Mouse (Mus musculus) gastrocnemius, postnatal 4 days (tissue): Measurements from ENCODE around the gene Car10. TPM values are rescaled to one million over a fixed set of nuclear protein-coding genes. Genes with fewer than 3 reads are reported as not detected.
A peak's percentile ranks its signal among the peaks of the same experiment; 100 is the strongest.
"Not testable (repeated sequence)": the region's sequence is repeated elsewhere in the genome, so short reads cannot be mapped to it uniquely, and the experiment has no call there.

Experiments
- DNase-seq, 2 experiments: peaks; one replicate each; pipeline ENCODE4 v3.0.0; 2021 to 2022; ENCODE audit warnings: low spot score in 2 of 2, mixed read lengths in 2 of 2
- total RNA-seq, 2 experiments: library from RNA; stranded (reverse); gene quantifications; 2 replicates each; pipeline ENCODE4 v1.2.3; 2021

The Car10 gene
- total RNA-seq, 2 experiments from 2014 or later: 0.91 to 1.1 TPM

DNA sequence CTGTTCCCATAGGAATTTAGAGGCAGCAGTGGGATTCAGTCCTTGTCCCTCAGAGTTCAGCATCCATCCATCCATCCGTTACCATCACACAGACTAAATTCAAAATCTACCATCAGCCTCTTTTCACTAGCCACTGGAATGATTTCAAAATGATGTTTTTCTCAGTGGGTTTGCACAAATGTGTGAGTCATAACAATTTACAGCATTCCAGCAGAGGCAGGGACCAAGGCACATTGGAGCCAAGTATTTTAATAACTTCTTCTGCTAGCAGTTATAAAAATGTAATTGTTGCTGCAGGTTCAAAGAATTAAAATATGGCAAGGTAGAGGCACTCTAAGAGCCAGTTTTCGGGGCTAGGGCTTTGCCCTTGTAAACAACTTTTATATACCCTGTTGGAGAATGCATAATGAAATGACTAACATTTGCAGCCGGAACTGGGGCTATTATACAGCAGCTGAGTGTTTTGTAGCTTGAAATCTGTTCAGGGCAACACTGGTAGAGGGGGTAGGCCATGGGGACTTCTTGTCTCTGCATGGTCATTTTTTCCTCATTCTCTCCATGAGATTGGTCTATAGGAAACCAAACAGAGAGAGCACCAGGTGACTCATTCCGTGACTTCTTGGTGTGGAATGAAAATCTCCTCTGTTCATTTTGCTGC, 276.0 kb downstream of the Car10 start:
- no peak for DNase-seq

DNA sequence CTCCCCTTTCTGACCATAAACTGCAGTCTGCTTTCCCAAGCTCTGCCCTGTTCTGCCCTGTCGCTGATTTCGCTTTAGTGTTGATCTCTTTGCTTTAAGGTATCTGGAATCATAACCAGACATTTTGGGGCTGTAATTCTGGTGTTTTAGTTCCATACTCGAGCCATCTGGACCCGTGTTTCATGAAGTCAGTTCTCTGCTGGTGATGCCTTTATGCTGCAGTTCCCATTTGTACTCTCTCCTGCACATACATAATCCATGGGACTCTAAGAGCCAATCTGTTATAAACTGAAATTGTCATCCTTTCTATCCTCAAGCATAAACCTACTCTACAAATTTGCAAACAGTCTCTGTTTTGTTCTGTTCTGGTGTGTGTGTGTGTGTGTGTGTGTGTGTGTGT, 293.3 kb downstream of the Car10 start:
- DNase-seq: no peak

DNA sequence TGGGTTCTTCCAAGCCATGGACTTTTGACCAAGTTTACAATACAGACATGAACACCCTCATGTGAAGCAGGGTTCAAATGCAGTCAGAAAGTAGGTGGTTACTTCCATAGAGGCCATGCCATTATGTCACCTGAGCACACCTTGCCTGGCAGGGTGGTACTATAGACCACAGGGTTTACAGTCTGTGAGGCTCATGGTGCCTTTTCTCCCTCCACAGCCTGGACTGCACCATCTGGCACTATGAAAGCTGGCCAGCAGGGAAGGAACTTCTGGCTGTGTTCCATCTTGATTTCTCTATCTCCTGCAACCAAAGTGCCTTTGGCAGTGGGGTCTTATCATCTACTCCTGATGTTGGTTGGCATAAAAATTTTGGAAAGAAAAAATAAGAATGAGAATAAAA, 295.5 kb downstream of the Car10 start:
- not testable (repeated sequence) for DNase-seq

DNA sequence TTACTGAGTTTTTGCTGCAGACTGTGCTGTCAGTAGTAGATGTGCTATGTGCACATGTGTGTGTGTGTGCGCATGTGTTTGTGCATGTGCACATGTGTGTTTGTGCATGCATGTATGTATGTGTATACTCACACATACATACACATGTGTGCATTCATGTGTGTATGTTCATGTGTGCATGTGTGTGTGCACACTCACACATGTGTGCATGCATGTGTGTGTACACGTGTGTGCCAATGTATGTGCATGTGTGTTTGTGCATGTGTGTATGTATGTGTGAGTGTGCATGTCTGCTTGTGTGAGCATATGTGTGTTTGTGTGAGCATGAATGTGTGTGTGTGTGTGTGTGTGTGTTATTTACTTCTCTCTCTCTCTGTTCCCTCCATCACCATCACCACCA, 298.5 kb downstream of the Car10 start:
- DNase-seq: no peak

DNA sequence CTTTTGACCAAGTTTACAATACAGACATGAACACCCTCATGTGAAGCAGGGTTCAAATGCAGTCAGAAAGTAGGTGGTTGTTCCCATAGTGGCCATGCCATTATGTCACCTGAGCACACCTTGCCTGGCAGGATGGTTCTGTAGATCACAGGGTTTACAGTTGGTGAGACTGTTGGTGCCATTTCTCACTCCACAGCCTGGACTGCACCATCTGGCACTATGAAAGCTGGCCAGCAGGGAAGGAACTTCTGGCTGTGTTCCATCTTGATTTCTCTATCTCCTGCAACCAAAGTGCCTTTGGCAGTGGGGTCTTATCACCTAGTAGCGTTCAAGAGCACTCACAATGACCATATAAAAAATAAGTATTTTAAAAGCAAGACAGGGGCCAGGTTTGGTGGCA, 303.3 kb downstream of the Car10 start:
- not testable (repeated sequence) for DNase-seq

DNA sequence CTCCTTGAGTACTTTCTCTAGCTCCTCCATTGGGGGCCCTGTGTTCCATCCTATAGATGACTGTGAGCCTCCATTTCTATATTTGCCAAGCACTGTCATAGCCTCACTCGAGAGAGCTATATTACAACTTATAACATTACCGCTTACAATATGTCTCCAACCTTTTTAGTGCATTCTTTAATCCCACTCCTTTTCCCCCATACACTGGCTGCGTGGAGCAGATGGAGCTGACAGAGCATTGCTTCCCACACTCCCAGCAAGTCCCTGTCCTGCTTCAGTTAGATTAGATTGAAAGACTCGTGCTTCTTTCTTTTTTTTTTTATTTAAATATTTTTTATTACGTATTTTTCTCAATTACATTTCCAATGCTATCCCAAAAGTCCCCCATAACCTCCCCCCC, 310.2 kb downstream of the Car10 start:
- no peak for DNase-seq

DNA sequence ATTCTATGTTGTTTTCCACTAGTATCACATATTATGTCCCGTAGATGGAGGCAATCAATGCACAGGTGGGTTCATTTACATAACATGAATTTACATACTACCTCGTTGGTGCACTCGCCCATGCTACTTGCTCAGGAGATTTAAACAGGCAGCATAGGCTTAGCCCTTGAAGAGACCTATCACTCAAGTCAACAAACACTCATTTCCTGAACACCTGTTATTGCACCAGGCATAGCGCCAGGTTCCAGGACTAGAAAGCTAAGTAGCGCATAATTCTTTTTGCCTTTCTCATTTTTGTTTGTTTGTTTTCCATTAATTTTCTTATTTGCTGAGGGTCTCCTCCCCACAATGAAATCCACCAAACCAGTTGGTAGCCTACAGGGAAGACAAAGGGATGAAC, 333.7 kb downstream of the Car10 start:
- DNase-seq: no peak

DNA sequence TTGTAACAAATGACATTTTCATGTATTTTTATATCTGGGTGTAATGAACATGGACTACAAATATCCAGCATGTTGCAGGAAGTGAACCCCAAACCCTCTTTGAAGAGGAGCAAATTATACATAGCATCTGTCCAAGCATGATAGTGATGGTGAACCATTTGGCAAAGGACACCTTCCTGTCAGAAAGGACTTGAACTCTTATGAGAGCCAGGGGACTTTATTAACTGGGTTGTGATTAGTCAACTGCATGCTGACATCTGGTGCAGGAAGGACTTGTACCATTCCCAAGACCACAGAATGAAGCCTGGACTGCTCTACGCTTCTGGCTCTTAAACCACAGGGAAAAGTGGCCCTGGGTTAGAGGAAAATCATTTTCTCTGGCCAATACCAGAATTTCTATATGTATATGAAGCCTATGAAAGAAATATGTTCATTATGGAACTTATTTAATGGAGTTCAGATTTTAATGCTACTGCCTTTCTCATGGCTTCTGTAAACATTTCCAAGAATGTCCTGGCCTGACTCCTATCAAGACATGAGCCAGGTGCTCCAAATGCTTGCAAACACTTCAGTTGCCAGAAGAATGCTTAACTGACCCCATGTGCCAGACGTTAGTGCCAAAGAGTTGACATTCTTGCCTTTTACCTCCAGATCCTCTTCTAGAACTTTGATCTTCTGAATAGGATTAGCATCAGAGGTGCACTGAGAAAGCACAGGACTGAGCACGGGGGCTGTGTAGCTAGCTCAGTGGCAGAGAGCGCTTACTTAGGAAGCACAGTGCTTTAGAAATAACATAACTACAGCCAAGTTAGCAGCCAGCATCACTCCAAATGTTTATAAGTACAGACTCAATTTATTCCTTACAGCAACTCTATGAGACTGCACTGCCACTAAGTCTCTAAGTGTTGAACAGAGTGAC, 337.4 kb downstream of the Car10 start:
- no peak for DNase-seq

DNA sequence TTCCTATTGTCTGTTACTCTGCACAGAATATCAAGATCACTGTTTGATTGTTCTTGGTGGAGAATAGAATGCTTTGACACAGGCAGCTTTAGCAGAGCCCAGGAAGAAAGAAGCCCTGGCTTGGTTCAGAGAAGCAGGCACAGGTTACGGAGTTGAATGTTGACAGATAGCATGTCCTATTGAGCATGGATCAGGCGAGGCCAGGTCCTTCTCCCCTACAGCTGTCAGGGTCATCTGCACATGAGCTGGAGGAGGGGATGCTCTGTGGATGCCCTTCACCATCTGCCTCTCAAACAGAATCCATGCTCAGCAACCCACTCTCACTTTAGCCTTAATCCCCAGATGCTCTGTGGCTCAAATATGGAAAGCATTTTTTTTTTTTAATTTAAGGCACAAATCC, 339.1 kb downstream of the Car10 start:
- DNase-seq: no peak

DNA sequence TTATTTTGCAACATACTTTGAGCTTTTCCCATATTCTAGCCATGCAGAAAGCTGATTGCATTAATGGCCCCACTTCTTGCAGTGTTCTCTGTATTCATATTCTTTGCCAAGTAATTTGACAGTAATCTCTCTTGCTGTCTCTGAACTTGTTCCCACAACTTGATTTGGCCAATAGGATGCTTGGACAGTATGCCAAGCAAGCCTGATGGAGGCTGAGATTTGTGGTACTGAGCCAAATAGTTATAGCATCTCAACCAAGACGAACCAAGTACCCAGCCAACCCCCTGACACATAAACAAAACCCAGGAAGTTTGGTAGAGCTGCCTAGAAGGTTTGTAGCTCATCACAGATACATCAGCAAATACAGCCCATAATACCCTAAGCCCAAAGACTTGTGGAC, 342.6 kb downstream of the Car10 start:
- no peak for DNase-seq

DNA sequence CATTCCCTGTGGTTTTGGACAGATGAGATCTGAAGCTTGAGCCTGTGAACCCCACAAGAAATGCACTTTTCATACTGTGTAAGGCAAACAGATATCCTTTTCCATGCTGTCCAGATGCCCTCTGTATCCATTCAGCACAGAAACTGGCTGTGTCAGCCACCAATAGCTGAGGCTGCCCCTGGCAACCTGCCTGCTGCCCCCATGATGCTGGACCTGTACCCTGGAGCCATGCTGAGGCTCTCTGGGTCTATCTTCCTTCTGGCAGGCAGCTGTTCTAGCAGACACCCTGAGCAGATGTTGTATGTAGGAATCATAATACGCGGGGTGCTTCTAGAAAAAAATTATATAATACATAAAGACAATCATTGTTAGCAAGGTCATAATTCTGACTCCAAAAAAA, 345.9 kb downstream of the Car10 start:
- DNase-seq: no peak

DNA sequence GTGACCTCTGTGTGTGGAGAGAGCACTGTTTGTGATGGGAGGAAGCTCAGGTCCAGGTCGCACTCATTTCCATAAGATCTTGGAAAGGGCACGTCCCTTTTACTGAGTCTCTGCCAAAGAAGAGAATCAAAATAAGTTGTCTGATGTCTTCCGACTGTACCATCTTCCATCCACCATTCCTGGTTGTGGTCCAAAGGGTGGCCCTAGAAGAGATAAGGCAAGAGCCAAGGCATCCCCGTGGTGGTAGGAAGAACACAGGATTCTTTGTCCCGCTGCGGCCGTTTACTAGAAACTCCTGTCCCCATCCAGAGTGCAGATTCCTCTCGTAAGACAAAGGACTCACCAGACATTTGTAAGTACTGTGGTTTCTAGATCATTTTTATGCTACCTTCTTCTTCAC, 346.9 kb downstream of the Car10 start:
- no peak for DNase-seq

DNA sequence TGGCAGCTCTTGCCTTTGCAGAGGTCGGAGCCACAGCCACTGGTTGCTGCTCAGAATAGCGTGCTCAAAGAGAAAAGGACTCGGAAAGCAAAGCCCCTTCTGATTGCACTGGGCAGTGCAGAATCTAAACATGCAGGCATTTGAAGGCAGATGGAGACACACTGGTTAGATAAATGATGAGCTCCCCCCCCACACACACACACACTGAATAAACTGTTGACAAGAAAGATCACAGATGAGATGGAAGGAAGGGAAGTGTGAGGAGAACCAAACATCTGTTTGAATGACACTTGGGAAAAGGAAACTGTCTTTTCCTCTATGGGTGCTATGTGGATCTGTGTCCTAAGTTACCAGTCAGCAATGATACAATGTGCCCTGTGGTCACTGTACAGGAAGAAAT, 349.7 kb downstream of the Car10 start:
- DNase-seq: no peak

DNA sequence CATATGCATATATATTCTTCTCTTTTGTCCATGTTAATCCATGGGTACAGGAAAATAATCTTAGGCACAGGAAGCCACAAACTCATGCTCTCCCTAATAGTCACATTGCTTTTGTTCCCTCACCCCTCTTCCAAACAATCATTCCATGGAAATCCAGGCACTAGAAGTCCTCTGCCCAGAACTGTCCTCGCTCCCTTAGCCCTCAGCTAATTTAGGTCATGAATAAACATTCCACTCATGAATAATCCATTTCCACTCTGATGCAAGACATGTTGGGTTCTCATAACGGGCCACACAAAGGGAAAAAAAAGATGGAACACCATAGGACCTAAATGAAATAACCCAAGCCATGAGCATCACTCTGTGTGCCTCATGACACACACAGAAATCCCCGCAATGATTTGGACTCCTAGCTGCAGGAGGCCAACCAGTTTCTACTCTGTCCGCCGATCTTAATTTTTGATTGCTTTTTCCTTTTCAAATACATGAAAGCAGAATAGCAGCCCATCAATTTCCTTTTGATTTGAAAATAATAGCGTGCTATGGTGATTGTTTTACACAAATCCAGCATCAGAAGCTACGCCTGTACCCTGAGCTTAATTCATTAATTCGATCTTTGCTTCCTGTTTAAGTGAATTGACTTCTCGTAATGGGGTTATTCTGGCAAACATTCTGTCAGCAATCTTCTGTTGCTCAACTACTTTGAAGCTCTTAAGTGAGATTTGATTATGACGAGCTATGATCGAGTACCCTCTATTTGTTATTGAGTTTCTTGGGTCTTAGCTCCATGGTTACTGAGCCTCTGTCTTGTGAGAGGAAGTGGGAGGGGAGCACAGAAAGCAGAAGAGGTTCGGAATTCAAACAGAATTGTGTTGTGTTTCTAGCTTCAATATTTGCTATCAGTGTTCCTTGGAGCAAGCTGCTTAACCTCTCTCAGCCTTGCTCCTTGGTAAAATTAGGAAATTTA, 350.7 kb downstream of the Car10 start:
- no peak for DNase-seq

DNA sequence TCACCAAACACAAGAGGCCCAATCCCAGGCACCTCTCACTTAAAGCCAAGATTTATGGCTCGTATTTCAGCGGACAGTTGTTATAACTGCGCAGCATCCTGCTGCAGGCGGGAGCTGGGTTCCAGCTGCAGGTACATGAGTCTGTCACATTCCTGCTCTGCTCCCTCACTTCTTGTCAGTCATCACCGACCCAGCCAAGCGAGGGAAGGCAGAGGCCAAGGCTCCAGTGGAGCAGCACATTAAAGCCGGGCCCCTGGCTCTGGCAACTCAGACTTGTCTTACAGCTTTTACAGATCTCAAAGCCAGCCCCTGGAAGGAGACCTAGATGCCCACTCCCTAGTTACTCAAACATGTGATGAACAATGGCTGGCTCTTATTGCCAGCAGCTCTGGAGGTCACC, 352.7 kb downstream of the Car10 start:
- no peak for DNase-seq

DNA sequence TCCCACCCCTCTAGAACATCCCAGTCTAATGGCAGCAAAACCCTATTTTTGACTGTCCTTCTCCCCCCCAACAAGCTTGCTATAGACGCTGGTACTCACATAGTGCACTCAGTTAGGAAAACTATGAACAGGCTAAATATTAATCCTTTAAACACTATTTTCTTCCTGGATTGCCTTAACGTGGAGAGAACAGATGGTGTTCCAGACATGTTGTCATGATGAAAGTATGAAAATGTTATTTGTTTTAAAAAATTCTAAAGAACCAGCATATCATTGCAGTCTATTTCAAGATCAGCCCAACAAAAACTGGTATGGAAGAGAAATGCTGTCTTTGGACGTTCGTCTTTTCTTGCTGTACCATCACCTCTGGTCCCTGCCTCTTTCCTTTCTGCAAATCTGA, 368.4 kb downstream of the Car10 start:
- DNase-seq: no peak

DNA sequence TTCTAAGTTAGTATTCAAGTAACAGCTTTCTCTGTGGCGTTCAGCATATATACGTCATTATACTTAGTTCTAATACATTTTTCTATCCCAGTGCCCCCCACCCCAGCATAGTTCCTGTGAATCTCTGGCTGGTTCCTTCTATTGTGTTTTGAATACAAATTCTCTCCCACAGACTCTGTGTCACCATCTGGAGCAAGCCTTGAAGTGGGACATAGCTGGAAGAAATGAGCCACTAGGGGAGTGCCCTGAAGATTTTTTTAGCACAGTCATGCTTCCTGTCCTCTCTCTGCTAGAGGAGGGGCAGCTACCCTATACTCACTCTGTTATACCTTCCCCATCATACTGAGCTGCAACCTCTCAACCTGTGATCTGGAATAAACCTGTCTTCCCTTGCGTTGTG, 369.9 kb downstream of the Car10 start:
- no peak for DNase-seq

DNA sequence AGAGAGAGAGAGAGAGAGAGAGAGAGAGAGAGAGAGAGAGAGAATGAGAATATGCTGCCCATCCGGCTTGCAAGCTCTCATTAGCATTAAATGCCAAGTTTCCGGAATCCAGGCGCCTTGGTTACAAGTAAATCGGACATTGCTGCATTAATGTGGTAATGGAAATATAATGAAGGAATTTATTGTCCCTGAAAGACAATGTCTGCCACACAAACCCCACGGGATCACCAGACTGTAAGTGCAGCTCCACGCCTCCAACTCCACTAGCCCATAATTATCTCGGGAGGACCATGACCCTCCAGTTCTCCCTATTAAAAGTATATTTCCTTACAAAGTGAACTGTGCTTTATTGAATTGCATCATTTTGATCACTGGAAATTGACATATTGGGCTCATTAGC, 372.9 kb downstream of the Car10 start:
- no peak for DNase-seq

DNA sequence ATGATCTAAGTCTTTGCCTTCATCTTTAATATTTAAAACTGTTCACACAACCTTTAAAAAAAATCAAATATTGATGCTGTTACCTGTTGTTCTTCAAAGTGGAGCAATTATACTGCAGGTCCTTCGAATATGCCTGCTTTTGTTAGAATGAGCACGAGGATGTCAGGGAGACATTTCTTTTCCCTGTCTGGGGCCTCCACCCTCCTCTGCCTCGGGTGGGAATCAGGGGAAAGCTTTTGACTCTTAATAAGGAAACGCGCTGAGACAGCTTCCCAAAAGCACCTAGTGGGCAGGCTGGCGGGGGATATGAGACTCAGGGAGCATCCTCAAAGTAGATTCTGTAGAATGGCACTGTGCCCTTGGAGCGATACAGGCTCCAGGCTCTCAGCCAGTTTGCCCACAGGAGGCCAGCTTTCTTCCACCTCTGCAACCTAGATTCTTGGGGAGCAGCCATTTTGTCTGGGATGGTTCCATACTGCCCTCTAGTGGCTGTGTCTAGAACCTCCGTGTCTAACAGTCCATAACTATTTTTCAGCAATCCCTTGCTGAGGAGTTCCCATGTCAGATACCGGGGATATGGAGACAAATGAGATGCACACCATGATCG, 373.8 kb downstream of the Car10 start:
- peak; percentile 21 to 45 for DNase-seq

DNA sequence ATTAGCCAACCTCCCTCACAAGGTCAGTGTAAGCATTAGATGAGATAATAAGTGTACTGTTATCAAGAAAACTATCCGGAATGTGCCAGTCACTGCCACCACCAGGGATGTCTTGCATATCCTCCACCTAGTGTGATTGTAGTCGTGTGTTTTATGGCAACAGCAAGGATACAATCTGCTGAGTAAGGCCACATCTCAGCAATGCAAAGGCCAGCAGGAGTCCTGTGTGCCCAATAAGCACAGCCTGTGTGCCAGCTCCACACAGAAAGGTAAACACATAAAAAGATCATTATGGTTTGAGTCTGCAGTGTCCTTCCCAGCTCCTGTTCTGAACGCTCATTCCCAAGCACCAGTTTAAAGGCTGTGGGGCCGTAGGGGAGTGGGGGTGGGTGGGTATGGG, 386.8 kb downstream of the Car10 start:
- no peak for DNase-seq

DNA sequence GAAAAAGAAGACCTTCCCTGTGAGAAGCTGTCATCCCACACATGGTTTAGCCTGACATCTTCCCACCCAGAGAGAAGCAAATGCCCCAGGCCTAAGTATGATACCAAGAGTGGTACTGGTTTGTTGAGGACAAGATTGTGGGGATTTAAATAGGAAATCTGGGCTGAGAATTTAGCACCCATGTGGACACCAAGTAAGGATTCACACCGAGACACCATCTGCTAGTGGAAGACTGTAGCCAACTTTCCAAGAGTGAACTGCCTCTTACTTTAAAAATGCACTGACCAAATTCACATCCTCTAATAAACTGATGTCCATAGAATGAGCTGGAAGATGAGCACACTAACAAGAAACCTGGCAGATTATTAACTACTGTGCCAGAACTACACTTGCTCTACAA, 389.2 kb downstream of the Car10 start:
- no peak for DNase-seq
